Mouse (Mus musculus) thymus, adult 2 months (tissue): ENCODE results near the gene Slc25a22.

Experiments used
- CTCF ChIP-seq: fragments of 200-500 bp; IDR thresholded peaks from 2 replicates; pipeline ENCODE4 v1.5.1; 2012; ENCODE audit warnings: mild to moderate bottlenecking, control low read depth, low read length, moderate library complexity, borderline replicate concordance; ENCODE audit not compliant: control insufficient read depth, poor library complexity, insufficient read depth; ENCODE audit errors: extremely low read depth
- POLR2A ChIP-seq: fragments of 200-500 bp; IDR thresholded peaks from 2 replicates; pipeline ENCODE4 v1.6.1; 2012; ENCODE audit warnings: mild to moderate bottlenecking, low read length, control low read depth, moderate library complexity; ENCODE audit not compliant: control insufficient read depth, poor library complexity, insufficient read depth; ENCODE audit errors: extremely low read depth

DNA sequence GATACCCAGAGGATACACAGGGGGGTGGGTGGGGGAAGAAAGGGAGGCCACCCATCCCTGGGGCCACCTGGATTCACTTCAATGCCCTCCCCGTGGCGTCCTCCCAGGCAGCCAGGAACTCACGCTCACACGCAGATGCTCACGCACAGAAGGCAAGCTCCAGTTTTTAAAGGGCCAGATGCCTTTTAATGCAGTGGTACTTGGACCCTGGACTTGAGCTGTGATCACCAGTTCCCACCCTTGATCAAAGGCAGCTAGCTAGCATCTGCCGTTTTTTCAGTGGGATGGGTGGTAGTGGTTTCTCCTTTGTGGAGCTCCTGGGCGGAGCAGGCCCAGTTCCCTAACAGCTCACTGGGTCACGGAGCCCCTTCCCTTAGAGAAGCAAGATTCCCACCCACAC is 3.2 kb downstream of the Slc25a22 start:
- no peak for TF ChIP-seq CTCF
- no peak for TF ChIP-seq POLR2A
